Mouse (Mus musculus): ENCODE data around the gene Eif4enif1.
A peak's percentile ranks its signal among the peaks of the same experiment; 100 is the strongest.

- TF ChIP-seq POLR2A (IDR thresholded peaks at IDR 0.05; ENCODE audit: extremely low read depth, insufficient read depth, low read length) (no peak), CTCF (IDR thresholded peaks at IDR 0.05; ENCODE audit: extremely low read depth, insufficient read depth, low read length) (0 out of 2 replicates have a peak, but pooled peaks have one; percentile 3)
These were observed 20.9 kb downstream of the Eif4enif1 start for GRCm38 (mm10) chr11:3223105-3223504.

All from cortical plate, adult 2 months (tissue).